Mouse (Mus musculus) gastrocnemius, postnatal 14 days (tissue): ENCODE results near the gene Padi3. TPM values are rescaled to one million over a fixed set of nuclear protein-coding genes. Genes with fewer than 3 reads are reported as not detected.
A peak's percentile ranks its signal among the peaks of the same experiment; 100 is the strongest.

ENCODE experiments used
- DNase-seq: peaks from one replicate; pipeline ENCODE4 v3.0.0; 2021; ENCODE audit warnings: mixed read lengths
- intact Hi-C: fragments of 180-260 bp; cut with DNase I; formaldehyde crosslinking; loops from one replicate; pipeline ENCODE4 v1.15.1; 2025; ENCODE audit warnings: low total_unique reads
- total RNA-seq, 2 experiments: library from RNA; stranded (reverse); gene quantifications; 2 replicates each; pipeline ENCODE4 v1.2.3; 2021

Padi3 gene
- total RNA-seq, 2 experiments from 2014 or later, result 1.3 to 1.9 TPM

DNA sequence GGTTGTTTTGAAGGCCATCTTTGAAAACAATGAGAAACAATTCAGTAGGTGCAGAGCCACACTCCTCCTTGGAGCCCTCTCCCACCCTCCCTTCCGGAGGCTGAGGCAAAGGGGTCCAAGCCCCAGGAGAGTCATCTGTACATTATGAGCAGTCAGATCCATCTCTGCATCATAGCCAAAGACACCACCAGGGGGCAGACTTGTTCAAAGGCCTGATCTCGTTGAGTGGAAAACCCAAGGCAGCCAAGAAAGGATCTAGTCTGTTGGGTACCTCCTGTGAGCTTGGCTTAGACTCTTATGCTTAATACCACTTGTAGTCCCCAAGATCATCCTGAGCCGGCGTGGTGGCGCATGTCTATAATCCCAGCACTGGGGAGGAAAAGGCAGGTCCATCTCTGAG is 11.5 kb upstream of the Padi3 start:
- intact Hi-C loops, result loop anchor here (5.0 kb wide), 1 partner anchor 80 kb away; no protein-coding TSS in a partner anchor
- peak; percentile 63 for DNase-seq

DNA sequence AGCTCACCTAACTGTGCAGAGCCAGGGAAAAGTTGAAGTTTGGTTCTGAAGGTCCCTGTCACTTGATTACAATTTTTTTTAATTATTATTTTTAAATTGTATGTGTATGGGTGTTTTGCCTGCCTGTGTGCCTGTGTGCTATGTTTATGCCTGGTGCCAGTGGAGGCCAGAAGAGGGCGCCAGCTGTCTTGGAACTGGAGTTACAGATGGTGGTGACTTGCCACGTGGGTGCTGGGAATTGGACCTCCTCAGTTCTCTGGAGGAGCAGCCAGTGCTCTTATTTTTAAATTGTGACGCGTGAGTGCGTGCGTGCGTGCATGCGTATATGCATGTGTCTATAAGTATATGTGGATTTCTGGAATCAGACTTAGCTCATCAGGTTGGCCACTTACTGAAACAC is 7.0 kb upstream of the Padi3 start:
- no peak for DNase-seq
- intact Hi-C loops, result no loop called here

DNA sequence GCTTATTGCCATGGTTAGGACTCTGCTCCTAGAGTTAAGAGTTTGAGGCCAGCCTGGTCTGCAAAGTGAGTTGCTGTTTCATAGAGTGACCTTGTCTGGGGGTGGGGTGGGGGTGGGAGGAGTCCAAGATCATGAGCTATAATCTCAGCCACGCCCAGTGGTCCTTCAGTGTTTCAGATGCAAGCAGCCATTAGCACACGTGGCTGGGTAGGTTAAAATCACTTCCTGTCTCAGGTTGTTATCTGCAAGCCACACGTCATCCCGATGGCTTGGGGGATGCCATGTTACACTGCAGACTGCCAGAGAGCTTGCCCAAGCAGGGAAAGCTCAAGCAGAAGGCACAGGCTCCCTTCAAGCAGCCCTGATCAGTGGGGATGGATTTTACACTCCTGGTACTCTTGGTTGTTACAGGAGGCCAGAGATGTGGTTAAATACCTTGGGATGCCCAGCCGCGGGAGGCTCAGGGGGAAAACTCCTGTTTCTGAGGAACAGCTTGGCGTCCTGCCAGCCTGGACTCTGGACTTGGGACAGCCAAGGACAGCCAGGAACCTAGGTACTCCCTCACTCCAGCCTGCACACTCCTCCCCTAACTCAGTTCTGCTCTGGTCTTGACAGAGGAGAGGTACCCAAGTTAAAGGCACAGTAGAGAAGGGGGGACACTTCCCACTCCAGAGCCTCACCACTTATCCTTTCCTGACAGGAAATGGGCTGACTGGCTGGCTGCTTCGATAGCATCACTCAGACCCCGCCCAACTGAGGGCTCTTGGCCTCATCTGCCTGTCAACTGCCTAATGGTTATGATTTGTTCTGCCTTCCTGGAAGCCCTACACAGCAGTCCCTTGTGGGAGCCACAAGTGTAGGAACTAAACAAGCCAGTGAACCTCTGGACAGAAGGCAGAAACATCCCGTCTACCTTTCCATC is 5.8 kb upstream of the Padi3 start:
- intact Hi-C loops, result no loop called here
- no peak for DNase-seq

DNA sequence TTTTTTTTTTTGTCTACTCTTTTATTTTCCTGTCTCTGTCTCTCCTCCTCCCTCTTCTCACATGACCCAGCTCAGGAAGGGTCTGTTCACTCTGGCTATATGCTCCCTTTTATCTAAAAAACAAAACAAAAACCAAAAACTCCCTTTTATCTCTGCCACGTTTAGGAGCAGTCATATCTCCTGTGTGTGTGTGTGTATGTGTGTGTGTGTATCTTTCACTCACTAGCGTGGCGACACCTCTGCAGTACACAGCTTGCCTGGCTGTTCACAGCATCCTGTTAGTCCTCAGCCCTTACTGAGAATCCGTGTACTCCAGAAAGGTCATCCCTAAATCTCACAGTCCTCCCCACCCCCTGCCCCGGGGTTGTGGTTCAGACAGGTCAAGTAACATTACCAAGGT is 5.0 kb upstream of the Padi3 start:
- no peak for DNase-seq
- intact Hi-C loops, result no loop called here

DNA sequence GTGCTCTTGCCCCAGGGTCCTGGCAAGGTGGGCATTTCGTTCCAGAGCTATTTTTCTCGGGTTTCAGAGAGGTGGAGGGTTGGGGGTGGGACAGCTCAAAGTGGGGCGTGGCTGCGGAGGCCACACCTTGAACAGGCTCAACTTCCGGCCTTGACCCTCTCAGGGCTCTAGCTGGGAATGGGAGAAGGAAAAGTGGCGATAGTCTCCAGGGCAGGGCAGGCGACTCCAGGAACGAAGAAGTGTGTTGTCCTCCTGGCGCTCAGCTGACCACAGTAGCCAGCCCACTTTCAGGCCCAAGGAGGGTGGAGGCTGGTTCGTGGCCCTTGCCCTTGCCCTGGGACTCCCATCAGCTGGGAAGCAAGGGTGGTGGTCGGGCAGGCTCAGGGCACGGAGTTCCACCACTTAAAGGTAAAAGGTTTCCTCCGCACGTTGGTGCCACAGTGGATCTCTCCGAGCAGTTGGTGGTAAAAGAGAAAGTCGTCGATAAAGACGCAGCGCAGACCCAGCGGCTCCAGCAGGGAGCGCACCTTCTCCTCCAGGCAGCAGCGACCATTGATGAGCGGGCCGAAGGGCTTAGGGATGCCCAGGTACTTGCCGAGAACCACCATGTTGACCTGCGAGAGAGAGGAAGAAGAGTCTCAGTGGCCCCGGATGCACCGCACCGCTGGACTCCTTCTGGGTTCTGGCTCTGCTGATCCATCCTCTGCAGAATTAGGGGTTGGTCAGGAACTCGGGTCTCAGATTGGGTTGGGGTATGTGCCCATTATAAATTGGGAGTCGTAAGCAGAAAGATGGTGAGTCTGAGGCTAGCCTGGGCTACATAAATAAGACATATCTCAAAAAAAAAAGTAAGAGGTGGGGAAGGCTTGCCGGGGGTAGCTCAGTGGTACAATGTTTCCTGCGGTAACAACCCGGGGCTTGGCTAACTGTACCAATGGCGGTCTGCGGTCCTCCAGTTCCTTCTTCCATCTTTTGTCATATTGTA is 4.1 kb upstream of the Padi3 start:
- peak; percentile 41 for DNase-seq
- intact Hi-C loops, result no loop called here

DNA sequence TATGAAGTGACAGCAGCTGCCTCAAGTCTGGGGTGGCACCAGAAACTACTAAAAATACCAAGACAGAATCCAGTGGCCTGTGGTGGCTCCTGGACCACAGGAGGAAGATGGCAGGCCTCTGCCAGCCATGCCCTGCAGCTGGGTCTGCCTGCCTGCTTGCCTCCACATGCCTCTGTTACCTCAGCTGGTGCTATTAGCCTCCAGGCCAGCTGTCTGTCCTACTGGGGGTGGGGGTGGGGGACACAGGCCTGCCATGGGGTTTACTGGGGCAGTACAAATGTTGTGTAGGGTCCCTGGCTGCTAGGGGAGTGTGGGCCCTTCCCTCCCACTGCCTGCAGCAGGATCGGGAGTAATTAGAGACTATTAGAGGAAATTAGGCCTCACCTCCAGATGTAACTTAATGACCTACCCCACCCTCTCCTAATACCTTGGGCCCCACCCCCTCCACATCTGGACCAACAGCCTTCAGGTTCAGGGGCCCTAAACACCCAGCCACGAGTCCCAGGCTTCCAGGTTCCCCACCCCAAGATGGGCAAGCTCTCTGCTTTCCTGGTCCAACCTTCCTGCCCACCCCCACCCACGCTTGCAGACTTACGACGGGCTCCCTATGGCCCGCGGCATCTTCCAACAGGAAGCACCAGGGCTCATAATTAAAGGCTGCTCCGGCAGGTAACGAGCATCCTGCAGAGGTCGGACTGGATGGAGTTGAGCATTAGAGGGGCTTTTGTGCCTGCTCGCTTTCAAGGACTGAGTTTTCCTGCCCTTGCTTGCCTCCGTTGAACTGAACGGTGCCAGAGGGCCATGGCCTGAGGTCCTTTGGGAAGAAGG is 3.1 kb upstream of the Padi3 start:
- DNase-seq, result no peak
- intact Hi-C loops, result no loop called here

DNA sequence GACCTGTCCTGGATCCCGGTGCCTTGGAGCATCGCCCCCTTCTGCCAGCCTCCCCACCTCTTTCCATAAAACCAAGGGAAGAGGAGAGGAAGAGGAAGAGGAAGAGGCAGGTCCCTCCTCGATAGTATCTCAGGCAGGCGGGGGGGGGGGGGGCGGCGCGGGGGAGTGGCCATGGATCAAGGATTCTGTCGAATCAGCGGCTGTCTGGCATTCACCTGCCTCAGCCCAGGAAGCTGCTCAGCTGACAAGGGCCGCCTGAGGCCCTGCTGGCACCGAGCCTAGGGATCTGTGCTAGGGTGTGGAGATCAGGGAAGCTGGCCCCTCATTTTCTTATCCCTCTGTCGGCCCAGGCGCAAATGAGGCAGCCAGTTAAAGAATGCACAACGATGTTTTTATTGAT is 2.2 kb upstream of the Padi3 start:
- intact Hi-C loops, result no loop called here
- DNase-seq, result no peak

DNA sequence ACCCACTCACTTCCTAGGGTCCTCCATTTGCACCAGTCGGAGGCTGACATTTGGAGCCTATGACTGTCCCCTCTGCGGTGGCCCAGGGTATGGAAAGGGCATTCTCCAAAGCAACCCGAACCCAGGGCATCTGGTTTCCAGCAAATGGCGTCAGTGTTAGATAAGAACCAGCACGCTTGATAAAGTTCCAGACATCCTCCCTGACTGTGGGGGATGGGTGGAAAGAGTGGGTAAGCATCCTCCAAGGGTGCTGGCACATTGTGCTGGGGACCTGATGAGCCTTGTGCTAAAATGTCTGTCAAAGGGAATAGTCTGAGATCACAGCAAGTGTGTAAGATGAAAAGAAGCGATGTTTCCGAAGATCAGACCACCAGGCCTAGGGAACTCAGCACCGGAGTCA is 1.7 kb upstream of the Padi3 start:
- intact Hi-C loops, result no loop called here

DNA sequence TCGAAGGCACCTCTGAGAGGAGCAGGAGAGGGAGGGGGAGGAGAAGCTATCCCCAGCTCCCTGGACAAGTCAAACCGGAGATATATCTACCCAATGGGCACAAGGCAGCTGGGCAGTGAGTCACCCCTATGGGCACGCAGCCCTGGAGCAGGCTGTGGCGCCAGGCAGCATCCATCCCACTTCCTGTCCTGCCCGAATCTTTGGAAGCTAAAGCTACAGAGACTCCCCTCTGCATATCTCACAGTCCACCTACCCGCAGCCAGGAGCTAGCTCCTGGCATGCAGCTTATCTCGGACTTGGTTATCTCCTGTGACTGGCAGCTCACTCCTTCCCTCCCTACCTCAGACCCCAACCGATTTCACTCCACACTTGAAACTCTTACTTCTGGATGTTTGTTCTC is 1.3 kb downstream of the Padi3 start:
- no peak for DNase-seq
- intact Hi-C loops, result no loop called here

More for the DNA sequence above, 1.7 kb upstream of the Padi3 start:
- no peak for DNase-seq

DNA sequence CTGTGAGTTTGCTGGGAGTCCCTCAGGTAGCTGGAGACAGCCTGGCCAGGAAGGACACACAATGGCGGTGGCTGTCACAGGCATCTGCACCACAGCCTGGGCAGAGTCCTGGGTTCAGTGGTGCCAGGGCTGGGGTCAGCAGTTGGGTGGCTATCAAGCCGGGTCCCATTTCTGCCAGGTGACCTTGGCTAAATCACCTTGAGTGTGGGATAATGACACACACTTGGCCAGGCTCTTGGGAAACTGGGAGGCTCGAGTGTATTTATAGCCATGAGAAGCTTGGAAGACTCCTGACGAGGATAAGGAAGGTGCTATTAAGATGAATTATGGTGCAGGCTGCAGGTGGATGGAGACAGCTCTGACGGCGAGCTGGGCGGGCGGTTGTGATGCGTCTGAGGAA is 5.8 kb downstream of the Padi3 start:
- peak; percentile 44 for DNase-seq

DNA sequence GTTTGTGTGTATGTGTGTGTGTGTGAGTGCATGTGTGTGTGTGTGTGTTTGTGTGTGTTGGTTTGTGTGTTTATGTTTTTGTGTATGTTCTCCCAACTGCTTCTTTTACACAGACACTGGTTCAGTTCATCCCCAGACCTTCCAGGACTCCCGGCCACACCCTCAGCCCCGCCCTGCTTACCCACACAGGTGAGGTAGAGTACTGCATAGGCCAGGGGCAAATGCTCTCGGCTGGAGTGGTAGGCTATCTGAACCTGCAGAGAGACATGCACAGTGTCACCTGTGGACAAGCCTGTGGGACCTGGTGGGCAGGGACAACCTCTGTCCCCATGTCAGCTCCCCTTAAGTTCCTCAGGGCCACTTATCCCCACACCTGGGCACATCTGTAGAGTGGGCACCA is 9.1 kb downstream of the Padi3 start:
- DNase-seq, result no peak
- intact Hi-C loops, result no loop called here

More for the DNA sequence above, 5.8 kb downstream of the Padi3 start:
- intact Hi-C loops, result no loop called here

DNA sequence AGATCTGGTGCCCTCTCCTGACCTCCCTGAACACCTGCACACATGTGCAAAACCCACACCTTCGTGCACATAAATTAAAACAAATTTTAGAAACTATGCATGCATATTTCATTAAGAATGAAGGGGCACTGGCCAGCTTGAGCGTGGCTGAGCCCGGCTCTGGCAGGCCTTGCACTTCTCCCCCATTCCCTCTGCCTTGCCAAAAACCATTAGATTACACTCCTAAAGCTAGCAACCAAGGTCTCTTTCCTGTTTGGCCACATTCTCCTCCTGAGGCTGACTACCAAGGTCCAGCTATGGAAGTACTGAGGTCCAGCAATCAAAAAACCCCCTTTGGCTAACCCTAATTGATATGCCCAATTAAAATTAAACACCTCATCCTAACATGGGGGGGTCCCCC is 13.7 kb downstream of the Padi3 start:
- DNase-seq, result no peak
- intact Hi-C loops, result no loop called here

DNA sequence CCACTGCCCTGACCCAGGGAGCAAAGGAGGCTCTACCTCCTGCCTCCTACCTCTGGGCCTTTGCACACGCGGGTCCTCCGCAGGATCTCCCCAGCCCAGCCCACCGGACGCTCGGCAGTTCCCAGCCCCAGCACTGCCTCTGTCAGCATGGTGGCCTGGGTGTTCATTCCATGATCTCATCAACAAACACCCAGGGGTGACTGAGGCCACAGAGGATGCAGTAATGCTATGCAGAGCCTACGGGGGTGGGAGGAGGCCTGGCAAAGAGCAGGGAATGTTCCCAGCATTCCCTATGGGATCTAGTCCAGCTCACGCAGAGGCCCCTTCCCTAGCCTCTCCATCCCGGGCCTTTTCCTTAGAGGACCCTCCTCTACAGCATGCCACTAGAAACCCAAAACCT is 15.8 kb downstream of the Padi3 start:
- intact Hi-C loops, result no loop called here
- no peak for DNase-seq

DNA sequence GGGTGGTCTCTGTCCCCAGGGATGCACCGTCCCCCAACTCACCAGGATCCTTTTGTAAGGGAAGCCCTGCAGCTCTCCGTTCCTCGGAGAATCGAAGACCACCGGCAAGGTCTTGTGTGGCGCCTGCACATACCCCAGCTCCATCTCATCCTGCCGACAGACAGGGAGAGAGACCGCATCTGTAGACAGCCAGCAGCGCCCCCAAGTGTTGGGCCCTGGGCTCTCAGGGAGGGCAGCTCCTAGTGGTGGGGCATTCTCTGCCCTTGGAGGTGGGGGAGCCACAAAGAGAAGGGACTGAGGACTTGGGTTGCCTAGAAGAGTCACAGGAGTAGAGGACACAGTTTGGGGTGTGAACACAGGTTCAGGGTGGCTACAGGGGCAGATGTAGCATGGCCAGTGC is 16.7 kb downstream of the Padi3 start:
- DNase-seq, result no peak
- intact Hi-C loops, result no loop called here

DNA sequence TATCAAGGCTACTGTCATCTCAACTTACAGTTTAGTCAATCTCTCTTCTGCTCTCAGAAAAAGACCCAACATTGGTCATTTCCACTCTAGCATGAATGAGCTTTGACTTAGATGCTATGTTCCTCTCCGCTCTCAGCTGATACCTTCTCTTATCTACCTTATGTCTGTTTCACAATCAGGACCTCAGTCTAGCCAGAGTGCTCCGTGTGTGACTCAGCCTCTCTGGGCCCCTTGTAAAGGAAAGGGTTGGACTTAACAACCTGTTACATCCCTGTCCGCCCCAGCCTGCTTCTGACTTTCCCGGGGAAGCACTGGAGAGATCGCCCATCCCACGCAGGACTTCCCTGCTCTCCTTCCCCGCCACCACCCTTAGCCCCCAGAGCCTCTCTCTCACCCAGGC is 17.9 kb downstream of the Padi3 start:
- intact Hi-C loops, result no loop called here
- no peak for DNase-seq

DNA sequence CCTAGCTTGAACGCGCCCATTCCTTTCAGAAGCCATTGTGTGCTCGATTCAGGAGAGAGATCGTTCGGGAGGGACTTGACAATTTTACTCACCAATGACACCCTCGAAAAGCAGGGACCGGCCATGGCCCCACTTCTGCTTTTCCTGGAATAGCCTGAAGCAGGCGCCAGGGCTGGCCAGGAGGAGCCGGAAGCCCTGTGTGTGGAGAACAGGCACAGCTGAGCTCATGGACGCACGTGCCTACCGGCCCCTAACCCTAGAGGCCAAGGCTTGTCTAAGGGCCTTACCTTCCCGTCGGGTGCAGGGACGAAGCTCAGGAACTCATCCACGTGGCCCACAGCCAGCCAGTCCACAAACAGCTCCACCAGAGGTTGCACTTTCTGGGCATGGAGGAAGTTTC is 19.4 kb downstream of the Padi3 start:
- intact Hi-C loops, result loop anchor here (2.0 kb wide), 1 partner anchor 110 kb away; no protein-coding TSS in a partner anchor
- DNase-seq, result no peak

DNA sequence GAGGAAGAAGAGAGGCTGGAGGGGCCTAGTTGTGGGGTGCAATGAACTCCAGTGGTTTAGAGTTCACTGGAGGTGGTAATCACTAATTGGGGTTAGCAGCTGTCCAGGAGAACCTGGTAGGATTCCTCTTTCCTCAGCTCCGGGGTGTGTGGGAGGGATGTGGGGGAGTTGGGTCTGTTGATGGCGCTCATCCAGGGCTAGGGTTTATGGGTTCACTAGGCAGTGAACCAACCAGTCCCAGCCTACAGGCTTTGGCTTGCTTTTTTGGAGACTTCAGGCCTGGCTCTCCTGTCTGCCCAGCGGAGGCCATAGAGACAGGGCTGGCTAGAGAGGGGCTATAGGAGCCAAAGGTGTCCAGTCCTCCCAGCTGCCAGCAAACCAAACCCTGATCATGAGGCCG is 20.5 kb downstream of the Padi3 start:
- no peak for DNase-seq
- intact Hi-C loops, result loop anchor here (2.0 to 5.0 kb wide), 2 partner anchors 111 to 162 kb away; no protein-coding TSS in a partner anchor

DNA sequence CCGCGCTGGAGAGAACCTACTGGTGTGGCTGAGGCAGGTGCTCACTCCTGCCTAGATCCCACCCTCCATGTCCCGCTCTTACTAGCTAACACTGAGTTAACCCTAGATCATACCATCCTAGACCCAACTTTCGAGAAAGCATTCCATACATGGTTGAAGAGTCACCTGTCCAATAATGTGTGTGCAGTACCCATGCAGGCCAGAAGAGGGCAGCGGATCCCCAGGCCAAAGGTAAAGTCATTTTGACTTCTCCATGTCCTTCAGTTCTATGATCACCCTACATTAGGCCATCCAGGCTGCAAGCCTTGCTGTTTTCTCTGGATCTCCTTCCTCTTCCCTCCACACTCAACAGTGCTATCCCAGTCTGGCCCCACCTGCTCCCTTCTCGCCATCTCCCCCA is 21.5 kb downstream of the Padi3 start:
- intact Hi-C loops, result loop anchor here (5.0 kb wide), 1 partner anchor 163 kb away; no protein-coding TSS in a partner anchor
- peak; percentile 65 for DNase-seq

DNA sequence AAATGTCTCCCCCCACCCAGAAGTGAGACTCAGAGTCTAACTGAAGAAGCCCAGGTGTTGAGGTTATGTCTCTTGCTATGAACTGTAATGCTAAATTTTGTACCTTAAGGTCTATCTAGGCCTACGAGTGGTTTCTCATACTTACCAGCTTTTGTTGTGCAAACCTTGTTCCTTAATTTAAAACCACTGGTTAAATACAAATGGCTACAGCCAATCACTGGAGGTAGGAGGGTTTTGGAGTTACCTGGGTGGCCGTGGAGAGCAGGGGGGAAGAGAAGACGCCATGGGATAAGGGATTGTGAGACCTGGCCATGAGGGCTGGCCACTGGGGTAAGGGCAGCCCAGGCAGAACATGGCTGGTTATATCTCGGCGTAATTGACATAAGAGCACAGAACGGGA is 22.2 kb downstream of the Padi3 start:
- no peak for DNase-seq
- intact Hi-C loops, result loop anchor here (5.0 kb wide), 1 partner anchor 164 kb away; no protein-coding TSS in a partner anchor
